Mouse (Mus musculus) cortical plate, adult 2 months (tissue): ENCODE data around the gene Stk24.

ENCODE experiments used
- CTCF ChIP-seq: fragments of 200-500 bp; IDR thresholded peaks from 2 replicates; pipeline ENCODE4 v1.5.1; 2011; ENCODE audit warnings: mild to moderate bottlenecking, control low read depth, low read length; ENCODE audit not compliant: insufficient read depth; ENCODE audit errors: extremely low read depth
- POLR2A ChIP-seq: fragments of 200-500 bp; IDR thresholded peaks from 2 replicates; pipeline ENCODE4 v1.6.1; 2011; ENCODE audit warnings: mild to moderate bottlenecking, low read length, control low read depth; ENCODE audit not compliant: insufficient read depth; ENCODE audit errors: extremely low read depth

DNA sequence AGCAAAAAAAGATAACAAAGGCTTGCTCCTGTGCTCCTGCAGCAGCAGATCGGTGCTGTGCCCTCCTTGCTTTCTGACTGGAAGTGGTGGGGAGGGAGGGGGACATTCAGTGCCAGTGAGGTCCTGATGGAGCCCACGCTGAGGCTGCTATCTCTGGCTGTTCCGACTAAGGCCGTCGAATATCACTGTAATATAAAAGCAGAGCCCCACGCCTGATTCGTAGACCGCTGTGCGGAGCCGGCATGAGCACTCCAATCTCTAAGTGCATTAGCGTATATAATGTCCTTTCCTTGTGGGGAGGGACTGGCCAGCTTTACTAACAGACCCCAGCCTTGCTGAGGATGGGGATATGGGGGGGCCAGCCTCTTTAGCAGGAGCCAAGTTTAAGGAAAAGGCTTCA lies 120.5 kb downstream of the Stk24 start:
- TF ChIP-seq CTCF (no peak), POLR2A (no peak)
